ENCODE assay signal across 26 mouse cellular contexts in genomic region chr5:140035641-140036040, GRCm38 (mm10).
DNase-seq lines count a peak whose midpoint lies in the region; ATAC-seq and TF ChIP-seq lines count a peak whose summit lies in the region.
"Had no signal": no experiment of that assay in that cellular context is flagged by ENCODE, and none has a peak within 500 bp of the region (broad histone marks: within the 10 kb centered on the region; RNA-seq: fewer than 3 reads in every experiment).

No protein-coding gene starts in this region.

- no peaks in the 10 kb centered on the region for H3K36me3 ChIP-seq in kidney, embryonic 16.5 days (ENCODE audit: insufficient read depth, low read length)
- H3K36me3 ChIP-seq in liver, embryonic 12.5 days = no peaks in the 10 kb centered on the region; the same call in 1 of the 2 replicates
- no peaks in the 10 kb centered on the region for H3K36me3 ChIP-seq in liver, postnatal 0 days (replicated peaks; ENCODE audit: insufficient read depth, low read length)
- H3K36me3 ChIP-seq in midbrain, embryonic 10.5 days = peaks cover 3% of the 10 kb centered on the region; the same call in 1 of the 2 replicates
- H3K36me3 ChIP-seq in midbrain, embryonic 13.5 days = no peaks in the 10 kb centered on the region
- no peaks in the 10 kb centered on the region for H3K36me3 ChIP-seq in liver, embryonic 15.5 days (replicated peaks)
- H3K36me3 ChIP-seq: embryonic facial prominence, embryonic 10.5 days; forebrain, embryonic 12.5 days; forebrain, embryonic 15.5 days; heart, embryonic 12.5 days; heart, embryonic 15.5 days; hindbrain, embryonic 10.5 days had no signal

- no peak for TF ChIP-seq CTCF in liver, postnatal 0 days (IDR thresholded peaks at IDR 0.05; ENCODE audit: low read depth)
- TF ChIP-seq CTCF in layer of hippocampus, adult 2 months (conservative IDR thresholded peaks at IDR 0.05) = no peak

- WGBS in kidney, embryonic 16.5 days = 81% methylated on average over 3 of the region's 3 CpGs
- 77% methylated on average over 3 of the region's 3 CpGs for WGBS in liver, embryonic 12.5 days (ENCODE audit: insufficient replicate concordance)
- WGBS in liver, postnatal 0 days (ENCODE audit: insufficient replicate concordance) = 81% methylated on average over 3 of the region's 3 CpGs
- 75% methylated on average over 3 of the region's 3 CpGs for WGBS in midbrain, embryonic 10.5 days
- WGBS in midbrain, embryonic 13.5 days = 68% methylated on average over 3 of the region's 3 CpGs
- WGBS in liver, embryonic 15.5 days (ENCODE audit: insufficient replicate concordance) = 75% methylated on average over 3 of the region's 3 CpGs

- H3K4me1 ChIP-seq in kidney, embryonic 16.5 days (ENCODE audit: insufficient read depth, low read length) = no peaks in the 10 kb centered on the region; the same call in 1 of the 2 replicates
- peaks cover 46% of the 10 kb centered on the region for H3K4me1 ChIP-seq in liver, embryonic 12.5 days
- peaks cover 14% of the 10 kb centered on the region for H3K4me1 ChIP-seq in liver, postnatal 0 days (ENCODE audit: insufficient read depth)
- peaks cover 10% of the 10 kb centered on the region for H3K4me1 ChIP-seq in midbrain, embryonic 10.5 days
- H3K4me1 ChIP-seq in midbrain, embryonic 13.5 days (replicated peaks) = peaks cover 10% of the 10 kb centered on the region
- H3K4me1 ChIP-seq in liver, embryonic 15.5 days (replicated peaks) = peaks cover 51% of the 10 kb centered on the region
- H3K4me1 ChIP-seq: forebrain, embryonic 12.5 days; forebrain, embryonic 15.5 days; heart, embryonic 12.5 days; heart, embryonic 15.5 days had no signal

- no peak overlapping the region for H3K4me3 ChIP-seq in kidney, embryonic 16.5 days (ENCODE audit: low read length)
- no peak overlapping the region for H3K4me3 ChIP-seq in liver, embryonic 12.5 days
- H3K4me3 ChIP-seq in liver, postnatal 0 days (ENCODE audit: low read depth, low read length) = no peak overlapping the region
- H3K4me3 ChIP-seq in midbrain, embryonic 10.5 days = no peak overlapping the region
- H3K4me3 ChIP-seq in midbrain, embryonic 13.5 days (replicated peaks) = no peak overlapping the region
- H3K4me3 ChIP-seq in liver, embryonic 15.5 days (replicated peaks) = no peak overlapping the region
- H3K4me3 ChIP-seq in layer of hippocampus, adult 2 months = no peak overlapping the region
- H3K4me3 ChIP-seq: embryonic facial prominence, embryonic 10.5 days; embryonic facial prominence, embryonic 13.5 days; erythroblast, embryonic 14.5 days; forebrain, embryonic 12.5 days; forebrain, embryonic 15.5 days; heart, embryonic 12.5 days; heart, embryonic 15.5 days; hindbrain, embryonic 10.5 days had no signal

- no peak for TF ChIP-seq EP300 in liver, postnatal 0 days (IDR thresholded peaks at IDR 0.05; ENCODE audit: low read depth)

- H3K9me3 ChIP-seq in kidney, embryonic 16.5 days (ENCODE audit: low read length) = no peaks in the 10 kb centered on the region
- no peaks in the 10 kb centered on the region for H3K9me3 ChIP-seq in liver, embryonic 12.5 days (replicated peaks)
- no peaks in the 10 kb centered on the region for H3K9me3 ChIP-seq in liver, postnatal 0 days (ENCODE audit: low read length)
- H3K9me3 ChIP-seq in midbrain, embryonic 10.5 days (replicated peaks) = no peaks in the 10 kb centered on the region
- H3K9me3 ChIP-seq in midbrain, embryonic 13.5 days = no peaks in the 10 kb centered on the region
- no peaks in the 10 kb centered on the region for H3K9me3 ChIP-seq in liver, embryonic 15.5 days (replicated peaks)
- H3K9me3 ChIP-seq: embryonic facial prominence, embryonic 10.5 days; embryonic facial prominence, embryonic 13.5 days; forebrain, embryonic 12.5 days; forebrain, embryonic 15.5 days; heart, embryonic 12.5 days; heart, embryonic 15.5 days; hindbrain, embryonic 10.5 days had no signal

- no peak overlapping the region for H3K9ac ChIP-seq in kidney, embryonic 16.5 days (replicated peaks; ENCODE audit: low read length)
- H3K9ac ChIP-seq in liver, embryonic 12.5 days = no peak overlapping the region; the same call in 1 of the 2 replicates
- no peak overlapping the region for H3K9ac ChIP-seq in liver, postnatal 0 days (replicated peaks)
- H3K9ac ChIP-seq in midbrain, embryonic 13.5 days (replicated peaks) = no peak overlapping the region
- peak overlapping the region; percentile 36; the same call in 1 of the 2 replicates for H3K9ac ChIP-seq in liver, embryonic 15.5 days
- H3K9ac ChIP-seq: embryonic facial prominence, embryonic 13.5 days; forebrain, embryonic 12.5 days; forebrain, embryonic 15.5 days; heart, embryonic 12.5 days; heart, embryonic 15.5 days had no signal

- H3K27ac ChIP-seq in kidney, embryonic 16.5 days (ENCODE audit: low read length) = no peak overlapping the region
- H3K27ac ChIP-seq in liver, embryonic 12.5 days = peak overlapping the region; percentile 89
- no peak overlapping the region for H3K27ac ChIP-seq in liver, postnatal 0 days (ENCODE audit: low read depth)
- 0 out of 2 replicates have a peak overlapping the region, but pooled peaks have one; percentile 1 for H3K27ac ChIP-seq in midbrain, embryonic 10.5 days (replicated peaks)
- H3K27ac ChIP-seq in midbrain, embryonic 13.5 days = no peak overlapping the region
- peak overlapping the region; percentile 92 for H3K27ac ChIP-seq in liver, embryonic 15.5 days (replicated peaks)
- H3K27ac ChIP-seq in layer of hippocampus, adult 2 months = no peak overlapping the region
- H3K27ac ChIP-seq: embryonic facial prominence, embryonic 10.5 days; embryonic facial prominence, embryonic 13.5 days; forebrain, embryonic 12.5 days; forebrain, embryonic 15.5 days; heart, embryonic 15.5 days; hindbrain, embryonic 10.5 days had no signal

- no peaks in the 10 kb centered on the region for H3K27me3 ChIP-seq in kidney, embryonic 16.5 days (ENCODE audit: insufficient read depth, low read length)
- no peaks in the 10 kb centered on the region for H3K27me3 ChIP-seq in liver, embryonic 12.5 days (replicated peaks)
- no peaks in the 10 kb centered on the region for H3K27me3 ChIP-seq in liver, postnatal 0 days (ENCODE audit: insufficient read depth, low read length)
- H3K27me3 ChIP-seq in midbrain, embryonic 10.5 days (ENCODE audit: low read depth, poor library complexity, severe bottlenecking) = no peaks in the 10 kb centered on the region; the same call in 1 of the 2 replicates
- no peaks in the 10 kb centered on the region for H3K27me3 ChIP-seq in midbrain, embryonic 13.5 days
- no peaks in the 10 kb centered on the region for H3K27me3 ChIP-seq in liver, embryonic 15.5 days
- H3K27me3 ChIP-seq: embryonic facial prominence, embryonic 13.5 days; forebrain, embryonic 12.5 days; forebrain, embryonic 15.5 days; heart, embryonic 15.5 days had no signal

- peak; percentile 40 for DNase-seq in kidney, adult 9 months
- DNase-seq in liver, postnatal 0 days = no peak
- DNase-seq in midbrain, embryonic 10.5 days (ENCODE audit: low spot score) = no peak
- no peak for DNase-seq in layer of hippocampus, adult 2 months (ENCODE audit: low spot score in 2 of 2)
- DNase-seq: adrenal gland, adult 2 months; adrenal gland, postnatal 14 days; cerebellum, adult 11-12 months; cerebellum, adult 8-10 months; cerebellum, postnatal 36 days; gastrocnemius, postnatal 25 days; heart, adult 18-20 months; heart, postnatal 10 days; heart, postnatal 36 days had no signal

- no peak overlapping the region for H3K4me2 ChIP-seq in kidney, embryonic 16.5 days (replicated peaks; ENCODE audit: low read depth, low read length)
- H3K4me2 ChIP-seq in liver, embryonic 12.5 days = no peak overlapping the region
- no peak overlapping the region for H3K4me2 ChIP-seq in liver, postnatal 0 days (ENCODE audit: low read depth, low read length)
- H3K4me2 ChIP-seq in midbrain, embryonic 13.5 days (replicated peaks) = no peak overlapping the region
- H3K4me2 ChIP-seq in liver, embryonic 15.5 days = no peak overlapping the region
- H3K4me2 ChIP-seq: embryonic facial prominence, embryonic 13.5 days; forebrain, embryonic 12.5 days; forebrain, embryonic 15.5 days; heart, embryonic 12.5 days; heart, embryonic 15.5 days had no signal

- ATAC-seq in kidney, embryonic 16.5 days (ENCODE audit: low FRiP score, low TSS enrichment) = no peak
- no peak for ATAC-seq in liver, embryonic 12.5 days
- no peak for ATAC-seq in liver, postnatal 0 days
- ATAC-seq in midbrain, embryonic 13.5 days = no peak
- no peak for ATAC-seq in liver, embryonic 15.5 days (ENCODE audit: insufficient read depth)
- ATAC-seq: CD4-positive, CD25-positive, alpha-beta regulatory T cell, adult 4 months; forebrain, embryonic 15.5 days had no signal

Comparison
In these comparisons a context has a peak if more than half of its experiments do, and no peak if none do; other contexts are left out.
1. H3K27ac ChIP-seq: peak in liver, embryonic 12.5 days (single experiment), midbrain, embryonic 10.5 days (single experiment) and liver, embryonic 15.5 days (single experiment); none in kidney, embryonic 16.5 days (single experiment), liver, postnatal 0 days (single experiment), midbrain, embryonic 13.5 days (single experiment) and layer of hippocampus, adult 2 months (single experiment).